Mouse (Mus musculus) liver, embryonic 13.5 days (tissue): ENCODE data around the gene Arid1b. TPM values are rescaled to one million over a fixed set of nuclear protein-coding genes. Genes with fewer than 3 reads are reported as not detected.

ENCODE experiments used
- ATAC-seq: fragments of 200-750 bp; cut with Nextera tagmentation; 2 replicates; pipeline ENCODE4 v1.8.0; 2017; ENCODE audit warnings: low read depth, mild to moderate bottlenecking, moderate number of reproducible peaks, moderate library complexity
- DNase-seq: peaks from one replicate; pipeline ENCODE4 v3.0.0; 2022
- H3K27ac ChIP-seq: fragments of 300-500 bp; sonication (generic); 2 replicates; pipeline ENCODE4 v1.5.1; 2015; ENCODE audit warnings: moderate library complexity, mild to moderate bottlenecking, inconsistent platforms
- H3K27me3 ChIP-seq: fragments of 300-500 bp; sonication (generic); 2 replicates; pipeline ENCODE4 v1.6.1; 2015; ENCODE audit warnings: mild to moderate bottlenecking, inconsistent platforms
- H3K36me3 ChIP-seq: fragments of 300-500 bp; sonication (generic); 2 replicates; pipeline ENCODE4 v1.6.1; 2015; ENCODE audit warnings: mild to moderate bottlenecking, inconsistent platforms
- H3K4me1 ChIP-seq: fragments of 300-500 bp; sonication (generic); replicated peaks from 2 replicates; pipeline ENCODE4 v1.6.1; 2015; ENCODE audit warnings: inconsistent platforms
- H3K4me2 ChIP-seq: fragments of 300-500 bp; sonication (generic); 2 replicates; pipeline ENCODE4 v1.6.1; 2015; ENCODE audit warnings: inconsistent platforms, mild to moderate bottlenecking, moderate library complexity
- H3K4me3 ChIP-seq: fragments of 300-500 bp; sonication (generic); replicated peaks from 2 replicates; pipeline ENCODE4 v1.5.1; 2015; ENCODE audit warnings: mild to moderate bottlenecking, inconsistent platforms
- H3K9ac ChIP-seq: fragments of 300-500 bp; sonication (generic); 2 replicates; pipeline ENCODE4 v1.6.1; 2015; ENCODE audit warnings: mild to moderate bottlenecking, inconsistent platforms
- H3K9me3 ChIP-seq: fragments of 300-500 bp; sonication (generic); replicated peaks from 2 replicates; pipeline ENCODE4 v1.6.1; 2016; ENCODE audit warnings: inconsistent platforms
- WGBS: fragments of 180-500 bp; shearing (Covaris S2); methylation state at CpG from one replicate; pipeline ENCODE4 v1.1.7; 2015; ENCODE audit not compliant: insufficient replicate concordance; 5-methylcytosine and 5-hydroxymethylcytosine counted together
- polyA plus RNA-seq: library from polyadenylated mRNA; unstranded; fragments of >200 nt; fragmentation: Nextera tagmentation; extraction: Ambion mirVana; gene quantifications from 2 replicates; pipeline ENCODE4 v1.2.1, GENCODE M21; 2015

Gene Arid1b
- polyA plus RNA-seq, 1 experiment from 2014 or later: 2.0 TPM

DNA sequence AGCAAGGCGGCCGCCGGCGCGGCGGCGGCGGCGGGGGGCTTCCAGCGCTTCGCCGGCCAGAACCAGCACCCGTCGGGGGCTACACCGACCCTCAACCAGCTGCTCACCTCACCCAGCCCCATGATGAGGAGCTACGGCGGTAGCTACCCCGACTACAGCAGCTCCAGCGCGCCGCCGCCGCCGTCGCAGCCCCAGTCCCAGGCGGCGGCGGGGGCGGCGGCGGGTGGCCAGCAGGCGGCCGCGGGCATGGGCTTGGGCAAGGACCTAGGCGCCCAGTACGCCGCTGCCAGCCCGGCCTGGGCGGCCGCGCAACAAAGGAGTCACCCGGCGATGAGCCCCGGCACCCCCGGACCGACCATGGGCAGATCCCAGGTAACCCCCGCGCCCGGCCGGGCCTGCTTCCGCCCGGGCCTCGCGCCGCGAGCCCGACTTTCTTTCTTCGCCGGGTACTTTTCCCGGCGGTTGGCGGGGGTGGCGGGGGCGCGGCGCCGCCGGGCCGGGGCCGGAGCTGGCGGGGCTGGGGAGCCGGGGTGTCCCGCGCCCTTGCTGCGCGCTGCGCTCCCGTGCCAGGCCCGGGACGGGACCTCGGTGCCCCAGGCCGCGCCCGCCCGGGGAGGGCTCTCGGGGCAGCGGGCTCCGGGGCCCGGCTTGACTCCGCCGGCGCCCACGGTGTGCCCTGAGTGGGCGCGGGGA is 2.1 kb downstream of the Arid1b start:
- DNase-seq: peak; percentile 17
- WGBS: under 1% methylated on average over 79 of the region's 95 CpGs
- ATAC-seq: peak; percentile 56

GRCm38 (mm10) chr17:4996814-4997549 is 2.9 kb downstream of the Arid1b start:
- WGBS: under 1% methylated on average over 20 of the region's 20 CpGs
- H3K9me3 ChIP-seq: no peaks in the 10 kb centered on the region
- no peak for ATAC-seq

More for the DNA sequence above, 2.1 kb downstream of the Arid1b start:
- Histone ChIP-seq H3K36me3 (no peaks in the 10 kb centered on the region), H3K27me3 (no peaks in the 10 kb centered on the region), H3K27ac (peak overlapping the region; percentile 96), H3K9ac (peak overlapping the region; percentile 98), H3K9me3 (no peaks in the 10 kb centered on the region), H3K4me3 (peak overlapping the region; percentile 95), H3K4me2 (peak overlapping the region; percentile 86), H3K4me1 (peaks cover 42% of the 10 kb centered on the region)

DNA sequence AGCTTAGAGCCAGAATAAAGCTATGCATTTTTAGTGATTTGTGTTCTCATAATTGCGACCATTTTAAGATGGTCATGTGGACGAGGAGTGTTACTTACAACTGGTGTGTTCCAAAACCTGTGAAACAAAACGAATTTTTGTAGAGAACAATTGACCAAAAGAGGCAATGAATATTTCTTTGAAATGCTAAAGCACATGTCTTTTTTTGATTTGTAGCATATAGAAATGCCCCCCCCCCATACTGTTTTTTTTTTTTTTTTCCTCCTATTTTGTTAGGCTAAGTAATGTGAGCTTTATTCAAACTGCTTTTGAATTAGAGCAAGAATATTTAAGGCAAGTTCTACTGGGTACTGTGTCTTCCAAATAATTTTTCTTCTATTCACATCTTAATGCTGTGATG is 3.8 kb downstream of the Arid1b start:
- no peak overlapping the region for H3K9ac ChIP-seq
- no peaks in the 10 kb centered on the region for H3K36me3 ChIP-seq
- 51% methylated on average over 3 of the region's 3 CpGs for WGBS
- H3K27me3 ChIP-seq: no peaks in the 10 kb centered on the region
- no peak overlapping the region for H3K27ac ChIP-seq
- DNase-seq (no peak), ATAC-seq (no peak)
- H3K4me3 ChIP-seq: no peak overlapping the region
- no peak overlapping the region for H3K4me2 ChIP-seq
- no peaks in the 10 kb centered on the region for H3K9me3 ChIP-seq
- peaks cover 53% of the 10 kb centered on the region for H3K4me1 ChIP-seq

More at GRCm38 (mm10) chr17:4996814-4997549, 2.9 kb downstream of the Arid1b start:
- peak overlapping the region; percentile 86 for H3K4me2 ChIP-seq
- DNase-seq: peak; percentile 27
- H3K4me3 ChIP-seq: peak overlapping the region; percentile 95
- no peaks in the 10 kb centered on the region for H3K27me3 ChIP-seq
- peaks cover 47% of the 10 kb centered on the region for H3K4me1 ChIP-seq
- H3K36me3 ChIP-seq: no peaks in the 10 kb centered on the region
- H3K27ac ChIP-seq: peak overlapping the region; percentile 96
- peak overlapping the region; percentile 98 for H3K9ac ChIP-seq

DNA sequence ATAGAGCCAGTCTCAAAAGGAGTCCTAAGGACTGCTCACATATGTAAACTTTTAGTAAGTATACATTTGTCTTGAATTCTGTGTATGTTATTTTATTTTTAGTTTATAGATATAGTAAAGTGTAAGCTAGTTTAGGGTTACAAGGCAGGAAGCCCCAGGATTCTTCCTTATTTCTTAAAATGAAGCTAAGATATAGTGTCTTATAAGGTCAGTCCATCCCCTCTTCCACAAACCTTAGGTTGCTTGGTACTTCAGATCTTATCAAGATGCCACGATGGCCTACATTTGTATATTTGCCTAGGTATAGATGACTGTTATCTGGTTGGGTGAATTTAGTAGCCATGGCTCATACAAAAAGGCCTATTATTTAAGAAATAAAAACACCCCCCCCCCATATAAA is 5.1 kb downstream of the Arid1b start:
- no peak overlapping the region for H3K27ac ChIP-seq
- no peak overlapping the region for H3K9ac ChIP-seq
- WGBS: 24% methylated on average over 1 of the region's 1 CpGs
- ATAC-seq: no peak
- H3K4me3 ChIP-seq: no peak overlapping the region
- no peaks in the 10 kb centered on the region for H3K9me3 ChIP-seq
- no peaks in the 10 kb centered on the region for H3K36me3 ChIP-seq
- H3K27me3 ChIP-seq: no peaks in the 10 kb centered on the region
- H3K4me2 ChIP-seq: no peak overlapping the region
- H3K4me1 ChIP-seq: peaks cover 54% of the 10 kb centered on the region
- no peak for DNase-seq

- Histone ChIP-seq H3K4me1 (peaks cover 62% of the 10 kb centered on the region), H3K27me3 (no peaks in the 10 kb centered on the region), H3K36me3 (no peaks in the 10 kb centered on the region), H3K27ac (no peak overlapping the region), H3K9me3 (no peaks in the 10 kb centered on the region), H3K4me3 (no peak overlapping the region), H3K4me2 (no peak overlapping the region), H3K9ac (no peak overlapping the region)
- no peak for DNase-seq
- no peak for ATAC-seq
- 79% methylated on average over 10 of the region's 10 CpGs for WGBS
Measured at GRCm38 (mm10) chr17:5000001-5000400, 5.9 kb downstream of the Arid1b start.

GRCm38 (mm10) chr17:5000871-5001270 is 6.7 kb downstream of the Arid1b start:
- 74% methylated on average over 7 of the region's 7 CpGs for WGBS
- peaks cover 70% of the 10 kb centered on the region for H3K4me1 ChIP-seq
- no peak for DNase-seq

DNA sequence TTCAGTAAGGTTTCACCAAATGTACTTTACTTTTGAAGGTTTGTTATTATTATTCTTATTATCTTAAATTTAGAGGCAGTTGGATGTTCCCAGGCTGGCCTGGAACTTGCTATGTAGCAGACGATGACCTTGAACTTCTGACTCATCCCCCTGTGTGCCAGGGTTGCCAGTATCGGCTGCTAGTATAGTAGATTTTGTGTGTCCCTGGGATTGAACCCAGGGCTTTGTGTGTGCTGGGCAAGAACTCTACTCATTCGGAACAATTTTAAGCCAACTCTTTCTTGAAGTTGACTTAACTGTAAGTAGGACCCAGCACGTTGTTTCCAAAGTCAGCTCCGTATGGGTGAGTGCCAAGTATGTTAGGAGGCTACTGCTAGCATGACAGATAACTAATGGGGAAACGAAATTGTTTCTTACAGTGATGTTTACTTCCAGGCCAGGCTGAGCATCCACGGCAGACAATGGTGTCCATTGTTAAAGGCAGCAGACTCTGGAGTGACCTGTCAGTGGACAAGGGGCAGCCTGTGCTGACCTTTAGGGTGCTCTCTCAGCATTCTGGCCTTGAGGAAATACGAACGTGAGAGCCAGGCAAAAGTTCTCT is 7.5 kb downstream of the Arid1b start:
- no peaks in the 10 kb centered on the region for H3K9me3 ChIP-seq
- H3K4me2 ChIP-seq: no peak overlapping the region
- H3K27ac ChIP-seq: no peak overlapping the region
- DNase-seq (no peak), ATAC-seq (no peak)
- no peak overlapping the region for H3K9ac ChIP-seq
- H3K4me3 ChIP-seq: no peak overlapping the region
- no peaks in the 10 kb centered on the region for H3K27me3 ChIP-seq
- WGBS: 63% methylated on average over 9 of the region's 9 CpGs
- H3K4me1 ChIP-seq: peaks cover 76% of the 10 kb centered on the region
- H3K36me3 ChIP-seq: no peaks in the 10 kb centered on the region

More at GRCm38 (mm10) chr17:5000871-5001270, 6.7 kb downstream of the Arid1b start:
- H3K27ac ChIP-seq: no peak overlapping the region
- no peak overlapping the region for H3K4me2 ChIP-seq
- H3K4me3 ChIP-seq: no peak overlapping the region
- H3K36me3 ChIP-seq: no peaks in the 10 kb centered on the region
- no peaks in the 10 kb centered on the region for H3K27me3 ChIP-seq
- H3K9ac ChIP-seq: no peak overlapping the region; the same call in 1 of the 2 replicates
- ATAC-seq: no peak
- H3K9me3 ChIP-seq: no peaks in the 10 kb centered on the region

DNA sequence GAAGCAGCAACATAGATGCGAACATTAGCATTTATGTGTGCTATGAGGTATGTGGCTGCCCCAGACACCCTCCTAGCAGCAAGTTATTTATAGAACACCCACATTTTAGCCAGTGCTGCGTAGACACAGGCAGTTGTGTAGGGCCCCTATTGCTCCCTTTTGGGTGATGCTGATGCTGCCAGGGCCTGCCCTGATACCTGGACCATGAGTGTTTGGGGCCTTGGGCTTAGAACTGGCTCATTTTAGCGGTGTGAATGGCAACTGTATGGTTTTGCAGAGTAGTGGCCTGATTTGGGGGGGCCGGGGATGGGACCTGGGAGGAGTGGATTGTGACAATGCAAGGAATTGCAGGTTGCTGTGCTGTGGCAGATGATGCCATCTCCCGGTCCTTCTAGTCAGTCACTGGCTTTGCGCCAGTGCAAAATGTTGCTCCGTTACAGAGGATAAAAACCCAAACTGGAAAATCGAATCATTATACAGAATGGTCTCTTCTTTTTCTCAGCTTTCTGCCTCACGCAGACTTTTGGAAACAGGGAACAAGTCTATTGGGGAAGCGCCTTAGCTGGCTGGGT is 8.9 kb downstream of the Arid1b start:
- Histone ChIP-seq H3K9me3 (no peaks in the 10 kb centered on the region), H3K27ac (no peak overlapping the region), H3K4me3 (no peak overlapping the region), H3K4me1 (peaks cover 84% of the 10 kb centered on the region), H3K4me2 (no peak overlapping the region), H3K27me3 (no peaks in the 10 kb centered on the region), H3K9ac (no peak overlapping the region), H3K36me3 (no peaks in the 10 kb centered on the region)
- ATAC-seq: no peak
- DNase-seq: no peak
- WGBS: 66% methylated on average over 10 of the region's 10 CpGs

GRCm38 (mm10) chr17:5004266-5004665 is 10.1 kb downstream of the Arid1b start:
- 73% methylated on average over 8 of the region's 8 CpGs for WGBS
- no peaks in the 10 kb centered on the region for H3K9me3 ChIP-seq
- peak overlapping the region; percentile 3; the same call in 1 of the 2 replicates for H3K27ac ChIP-seq
- H3K4me3 ChIP-seq: no peak overlapping the region
- DNase-seq (no peak), ATAC-seq (no peak)
- no peaks in the 10 kb centered on the region for H3K27me3 ChIP-seq
- H3K4me2 ChIP-seq: no peak overlapping the region
- no peak overlapping the region for H3K9ac ChIP-seq
- no peaks in the 10 kb centered on the region for H3K36me3 ChIP-seq
- peaks cover 90% of the 10 kb centered on the region for H3K4me1 ChIP-seq

DNA sequence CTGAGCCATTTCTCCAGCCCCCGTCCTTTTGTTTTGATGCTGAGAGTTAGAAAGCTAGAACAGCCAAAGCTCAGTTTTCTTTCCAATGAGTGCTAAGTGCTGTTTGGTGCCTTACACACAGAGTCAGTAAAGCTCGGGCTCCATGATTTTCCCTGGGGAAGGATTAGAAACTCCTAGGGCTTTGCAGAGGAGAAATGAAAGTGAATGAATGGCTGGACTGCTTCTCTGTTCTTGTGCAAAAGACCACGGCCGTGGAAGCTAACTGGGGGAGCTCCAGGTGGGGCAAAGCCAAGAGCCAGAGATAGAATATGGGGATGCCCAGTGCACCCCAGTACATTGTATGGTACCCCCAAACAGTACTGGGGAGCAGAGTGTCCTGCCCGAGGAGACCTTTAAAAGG is 10.6 kb downstream of the Arid1b start:
- no peaks in the 10 kb centered on the region for H3K9me3 ChIP-seq
- no peaks in the 10 kb centered on the region for H3K36me3 ChIP-seq
- H3K9ac ChIP-seq: no peak overlapping the region
- no peaks in the 10 kb centered on the region for H3K27me3 ChIP-seq
- no peak overlapping the region; the same call in 1 of the 2 replicates for H3K27ac ChIP-seq
- H3K4me3 ChIP-seq: no peak overlapping the region
- ATAC-seq (no peak), DNase-seq (no peak)
- peaks cover 93% of the 10 kb centered on the region for H3K4me1 ChIP-seq
- WGBS: 67% methylated on average over 5 of the region's 5 CpGs
- H3K4me2 ChIP-seq: no peak overlapping the region

GRCm38 (mm10) chr17:5005285-5005684 is 11.2 kb downstream of the Arid1b start:
- no peak overlapping the region for H3K9ac ChIP-seq
- no peak for DNase-seq
- peaks cover 93% of the 10 kb centered on the region for H3K4me1 ChIP-seq
- 54% methylated on average over 3 of the region's 3 CpGs for WGBS
- no peaks in the 10 kb centered on the region for H3K36me3 ChIP-seq
- H3K27ac ChIP-seq: no peak overlapping the region; the same call in 1 of the 2 replicates
- H3K4me3 ChIP-seq: no peak overlapping the region
- no peak overlapping the region for H3K4me2 ChIP-seq
- no peaks in the 10 kb centered on the region for H3K9me3 ChIP-seq
- ATAC-seq: peak; percentile 19; the same call in 1 of the 2 replicates
- H3K27me3 ChIP-seq: no peaks in the 10 kb centered on the region
